Mouse (Mus musculus): ENCODE data around the gene Serpinf1.
"Not testable (repeated sequence)": the region's sequence is repeated elsewhere in the genome, so short reads cannot be mapped to it uniquely, and the experiment has no call there.

Serpinf1 gene

DNA sequence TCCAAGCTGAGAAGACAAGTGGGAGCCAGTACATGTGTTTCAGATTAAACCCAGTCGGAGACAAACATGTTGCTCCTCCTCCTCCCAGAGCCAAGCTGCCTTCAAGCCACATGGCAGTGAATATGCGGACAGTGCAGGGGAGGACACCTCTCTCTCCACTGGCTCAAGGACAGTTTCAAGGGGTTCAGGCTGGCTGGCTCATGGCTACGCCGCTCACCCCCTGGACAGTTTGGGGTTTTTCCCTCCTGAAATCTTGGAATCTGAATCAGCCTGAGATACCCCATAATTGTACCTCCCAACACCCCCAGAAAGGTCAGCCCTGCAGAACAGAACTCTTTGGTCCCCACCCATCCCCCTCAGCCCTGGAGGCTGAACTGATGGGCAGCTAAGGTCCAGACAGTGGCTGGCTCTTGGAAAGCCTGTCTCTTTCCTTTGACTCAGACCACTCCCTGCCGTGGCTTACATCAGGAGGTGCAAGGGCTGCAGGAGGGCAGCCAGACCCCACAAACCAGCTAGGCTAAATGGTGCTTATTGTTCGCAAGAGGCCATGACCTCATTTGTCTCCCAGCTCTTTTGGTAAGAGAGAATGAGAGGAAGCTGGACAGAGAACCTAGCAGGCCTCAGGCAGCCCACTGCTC, 1.0 kb downstream of the Serpinf1 start:
- no peak for ATAC-seq (ENCODE audit: low TSS enrichment)

DNA sequence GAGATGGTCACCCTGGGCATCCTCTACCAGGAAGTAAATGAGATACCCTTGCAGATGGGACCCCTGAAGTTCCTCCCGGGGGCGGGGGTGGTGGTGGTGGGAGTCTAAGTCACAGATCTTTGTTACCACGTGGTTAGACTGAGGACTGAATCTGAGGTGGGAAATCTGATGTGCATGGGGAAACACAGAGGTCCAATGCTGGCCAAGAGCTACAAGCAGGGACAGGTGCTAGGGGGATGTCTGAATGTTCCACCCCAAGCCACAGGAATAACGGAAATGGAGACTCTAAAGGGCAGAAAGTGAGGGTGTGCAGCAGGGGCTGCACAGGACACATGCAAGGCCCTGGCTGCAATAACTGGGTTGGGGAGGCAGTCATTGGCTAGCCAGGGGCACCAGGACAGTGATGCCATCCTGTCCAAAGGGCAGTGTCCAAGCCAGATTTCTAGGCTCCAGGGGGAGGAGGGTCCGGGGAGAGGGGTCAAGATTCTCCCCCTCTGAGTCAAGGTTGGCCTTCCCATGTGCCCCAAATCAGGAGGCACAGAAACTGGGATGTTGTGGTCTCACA, 1.6 kb downstream of the Serpinf1 start:
- ATAC-seq (ENCODE audit: low TSS enrichment), result no peak

DNA sequence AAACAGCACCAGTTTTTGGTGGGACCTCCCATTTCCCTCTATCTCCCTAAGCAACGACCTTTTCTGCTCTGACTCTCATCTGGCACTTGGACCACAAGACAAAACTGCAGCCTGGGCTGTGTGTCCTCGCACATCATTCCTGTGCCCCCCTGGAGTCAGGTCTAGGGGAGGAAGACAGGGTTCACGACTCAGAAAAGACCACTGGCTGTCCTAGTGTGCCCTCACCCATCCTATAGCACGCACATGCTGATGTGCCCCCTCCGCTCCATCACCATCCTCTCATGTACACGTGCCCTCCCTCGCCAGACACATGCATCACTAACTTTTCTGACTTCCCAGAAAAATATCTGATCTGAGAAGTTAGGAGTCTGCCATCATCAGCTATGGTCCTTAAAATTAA, 2.5 kb downstream of the Serpinf1 start:
- ATAC-seq (ENCODE audit: low TSS enrichment), result no peak

DNA sequence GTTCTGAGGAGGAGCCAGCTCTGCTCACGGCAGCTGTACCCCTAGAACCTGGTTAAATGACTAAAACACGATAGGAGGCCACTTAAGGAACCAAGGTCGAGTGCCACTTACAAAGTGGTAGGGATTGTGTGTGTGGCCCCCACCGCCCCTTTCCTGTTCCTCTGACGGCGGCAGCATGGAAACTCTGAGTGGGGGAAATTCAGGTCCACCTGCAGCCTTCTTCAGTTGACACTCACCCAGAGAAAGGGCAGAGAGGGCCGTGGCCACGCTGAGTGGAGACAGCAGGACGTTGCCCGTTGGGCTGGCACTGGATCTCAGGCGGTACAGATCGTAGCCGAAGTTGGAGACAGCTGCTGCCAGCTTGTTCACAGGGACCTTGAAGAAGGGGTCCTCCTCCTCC, 6.5 kb downstream of the Serpinf1 start:
- no peak for ATAC-seq (ENCODE audit: low TSS enrichment)

DNA sequence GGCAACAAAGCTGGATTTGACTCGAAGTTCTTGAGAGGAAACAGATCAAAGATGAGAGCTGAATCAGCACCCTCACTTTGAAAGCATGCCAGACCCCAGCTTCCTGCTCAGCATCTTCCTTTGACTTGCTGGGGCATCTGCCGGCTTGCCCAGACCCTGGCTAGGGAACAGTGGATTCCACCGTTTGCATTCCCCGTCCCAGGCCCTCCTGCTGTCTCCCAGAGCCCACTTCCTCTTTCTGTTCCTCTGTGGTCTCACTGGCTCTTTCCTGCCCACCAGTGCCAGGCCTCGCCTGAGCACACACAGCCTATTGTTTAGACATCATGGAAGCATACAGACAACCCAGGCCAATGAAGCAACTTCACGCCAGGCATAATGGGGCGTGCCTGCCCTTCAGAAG, 7.4 kb downstream of the Serpinf1 start:
- no peak for ATAC-seq (ENCODE audit: low TSS enrichment)

DNA sequence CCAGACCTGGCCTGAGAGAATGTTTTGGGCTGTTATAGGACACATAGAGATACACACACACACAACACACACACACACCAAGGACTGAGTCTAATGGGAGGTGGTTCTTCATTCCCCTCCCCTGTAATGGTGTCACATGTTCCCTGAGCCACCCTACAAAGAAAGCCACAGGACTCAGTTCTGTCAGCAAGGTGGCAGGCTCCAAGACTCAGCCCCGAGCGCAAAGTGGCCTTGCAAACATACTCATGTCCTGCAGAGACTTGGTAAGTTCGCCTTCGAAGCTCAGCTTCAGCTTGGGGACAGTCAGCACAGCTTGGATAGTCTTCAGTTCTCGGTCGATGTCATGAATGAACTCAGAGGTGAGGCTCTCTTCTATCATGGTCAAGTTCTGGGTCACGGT, 11.9 kb downstream of the Serpinf1 start:
- no peak for ATAC-seq (ENCODE audit: low TSS enrichment)

DNA sequence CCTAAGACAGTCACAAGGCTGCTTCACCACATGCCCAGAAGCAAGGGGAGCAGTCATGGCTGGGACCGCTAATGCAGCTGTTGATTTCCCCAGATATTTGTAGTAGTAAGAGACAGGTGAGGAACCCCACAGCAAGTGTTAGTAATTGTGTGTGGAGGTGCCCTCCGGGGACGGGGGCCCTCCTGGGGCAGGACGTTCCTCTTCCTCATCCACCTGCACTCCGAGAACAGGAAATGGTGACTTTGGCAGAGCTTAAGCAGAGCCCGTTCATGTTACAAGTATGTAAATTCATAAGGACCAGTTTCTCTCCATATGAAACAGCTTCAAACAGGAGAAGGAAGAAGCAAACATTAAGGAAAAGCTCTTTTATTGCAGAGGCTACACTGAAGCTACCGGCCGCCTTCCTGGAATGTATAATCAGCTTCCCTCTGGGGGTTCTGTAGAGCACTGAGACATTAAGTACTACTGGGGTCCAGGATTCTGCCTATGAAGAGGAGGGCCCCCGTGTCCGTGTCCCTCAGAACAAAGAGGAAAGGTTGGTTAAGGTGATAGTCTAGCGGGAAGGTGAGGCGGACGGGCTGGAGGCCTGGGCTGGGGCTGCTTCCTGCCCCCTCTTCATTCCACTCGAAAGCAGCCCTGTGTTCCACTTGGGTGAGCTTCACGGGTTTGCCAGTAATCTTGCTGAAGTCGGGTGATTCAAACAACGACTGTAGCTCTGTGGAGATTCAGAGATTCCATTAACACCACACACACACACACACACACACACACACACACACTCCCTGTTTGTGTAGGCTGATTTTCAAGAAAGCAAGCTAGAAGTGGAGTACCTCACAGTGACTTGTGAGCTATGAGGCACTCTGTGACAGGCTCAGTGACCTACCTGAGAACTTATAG, 12.6 kb downstream of the Serpinf1 start:
- ATAC-seq (ENCODE audit: low TSS enrichment), result no peak

DNA sequence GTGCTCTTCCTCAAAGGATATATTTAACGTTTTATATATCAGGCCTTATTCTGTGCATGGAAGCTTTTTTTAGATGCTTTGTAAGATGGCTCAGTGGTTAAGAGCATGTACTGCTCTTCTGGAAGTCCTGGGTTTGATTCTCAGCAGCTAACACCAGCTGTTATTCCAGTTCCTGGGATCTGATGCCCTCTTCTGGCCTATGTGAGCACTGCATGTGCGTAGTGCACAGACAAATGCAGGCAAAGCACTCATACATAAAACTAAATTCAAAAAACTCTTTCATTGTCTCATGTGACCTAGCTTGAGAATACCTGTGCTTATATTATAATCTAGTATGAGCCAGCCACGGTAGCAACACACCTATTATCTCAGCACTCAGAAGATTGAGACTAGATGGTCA, 15.6 kb downstream of the Serpinf1 start:
- no peak for ATAC-seq (ENCODE audit: low TSS enrichment)

GRCm38 (mm10) chr11:75406104-75406503, 16.4 kb downstream of the Serpinf1 start:
- no peak for ATAC-seq (ENCODE audit: low TSS enrichment)

GRCm38 (mm10) chr11:75404801-75405200, 17.7 kb downstream of the Serpinf1 start:
- no peak for ATAC-seq (ENCODE audit: low TSS enrichment)

DNA sequence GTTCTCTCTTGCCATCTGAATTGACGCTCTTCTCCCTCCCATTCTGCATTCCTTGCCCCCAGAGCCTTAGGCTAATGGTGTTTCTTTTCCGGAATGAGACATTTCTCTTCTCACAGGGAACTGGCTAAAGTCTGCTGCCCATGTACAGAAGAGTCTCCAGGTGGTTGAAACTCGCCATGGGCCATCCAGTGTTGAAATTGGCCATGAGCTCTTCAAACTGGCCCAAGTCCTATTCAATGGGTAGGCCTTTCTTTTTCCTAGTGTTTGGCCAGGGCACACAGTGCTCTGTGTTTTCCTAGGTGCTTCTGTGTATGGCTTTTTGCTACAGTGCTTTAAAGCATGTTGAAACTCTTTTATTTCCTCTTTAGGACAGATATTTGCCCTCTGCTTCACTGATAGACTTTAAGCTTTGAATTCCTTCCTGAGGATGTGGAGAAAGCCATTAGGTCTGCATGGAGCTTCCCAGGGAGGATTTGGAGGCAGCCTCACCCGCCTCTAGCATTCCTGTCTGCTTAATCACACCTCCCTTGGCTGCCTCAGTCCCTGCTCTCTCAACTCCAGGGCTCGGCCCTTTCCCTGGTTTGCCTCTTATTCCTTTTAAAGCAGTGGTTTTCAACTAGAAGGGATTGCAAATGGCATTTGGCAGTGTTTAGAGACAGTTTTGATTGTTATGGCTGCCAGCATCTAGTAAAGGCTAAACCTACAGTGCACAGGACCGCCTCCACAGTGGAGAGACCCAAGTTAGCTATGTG, 19.0 kb downstream of the Serpinf1 start:
- ATAC-seq (ENCODE audit: low TSS enrichment), result no peak

DNA sequence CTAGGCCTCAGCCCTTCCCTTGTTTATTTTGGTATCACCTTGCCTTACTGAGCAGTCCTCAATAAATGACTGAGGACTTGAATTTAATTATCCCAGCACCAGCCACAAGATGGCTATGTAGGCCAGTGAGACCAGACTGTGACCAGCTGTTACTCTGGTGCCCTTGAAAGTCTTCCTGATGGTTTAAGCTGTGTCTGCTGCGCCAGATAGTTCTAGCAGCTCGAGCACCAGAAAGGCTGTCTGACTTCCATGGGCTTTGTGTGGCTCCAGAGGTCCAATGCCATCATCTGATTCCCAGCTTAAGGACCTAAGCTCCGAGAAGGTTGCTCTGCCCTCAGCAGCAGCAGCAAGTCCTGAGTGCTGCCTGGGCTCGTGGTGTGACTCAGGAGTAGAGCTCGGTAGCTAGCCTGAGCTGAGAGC, 20.2 kb downstream of the Serpinf1 start:
- peak; percentile 64 for ATAC-seq (ENCODE audit: low TSS enrichment)

DNA sequence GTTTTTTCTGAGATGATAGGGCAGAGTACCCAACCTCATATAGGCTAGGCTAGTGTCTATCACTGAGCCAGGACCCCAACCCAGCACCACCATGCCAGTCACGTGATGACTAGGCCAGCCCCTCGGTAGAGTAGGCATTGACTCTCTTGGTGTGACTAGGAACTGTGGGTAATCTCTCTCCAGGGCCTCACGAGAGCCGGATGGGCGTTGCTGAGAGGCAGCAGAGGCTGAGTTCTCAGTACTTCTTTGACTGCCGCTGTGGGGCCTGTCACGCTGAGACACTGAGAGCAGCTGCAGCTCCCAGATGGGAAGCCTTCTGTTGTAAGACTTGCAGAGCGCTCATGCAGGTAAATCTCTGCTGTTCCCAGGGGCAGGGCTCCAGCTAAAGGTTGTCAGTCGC, 22.4 kb downstream of the Serpinf1 start:
- peak; percentile 27; the same call in 1 of the 2 replicates for ATAC-seq (ENCODE audit: low TSS enrichment)

DNA sequence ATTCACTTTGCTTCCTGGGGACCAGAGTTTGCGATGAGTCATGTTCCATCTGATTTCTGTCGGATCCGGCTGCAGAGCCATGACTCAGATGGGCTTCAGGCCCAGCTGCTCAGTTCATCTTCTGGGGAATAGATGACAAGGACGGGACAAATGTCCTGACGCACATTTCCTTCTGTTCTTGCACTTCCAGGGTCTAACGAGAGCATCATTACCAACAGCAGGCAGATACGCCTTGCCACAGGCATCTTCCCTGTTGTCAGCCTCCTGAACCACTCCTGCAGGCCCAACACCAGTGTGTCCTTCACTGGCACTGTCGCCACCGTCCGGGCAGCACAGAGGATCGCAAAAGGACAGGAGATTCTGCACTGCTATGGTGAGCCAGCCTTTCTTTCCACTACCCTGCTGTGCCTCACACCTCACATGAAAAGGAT, 23.1 kb downstream of the Serpinf1 start:
- peak; percentile 84 for ATAC-seq (ENCODE audit: low TSS enrichment)

DNA sequence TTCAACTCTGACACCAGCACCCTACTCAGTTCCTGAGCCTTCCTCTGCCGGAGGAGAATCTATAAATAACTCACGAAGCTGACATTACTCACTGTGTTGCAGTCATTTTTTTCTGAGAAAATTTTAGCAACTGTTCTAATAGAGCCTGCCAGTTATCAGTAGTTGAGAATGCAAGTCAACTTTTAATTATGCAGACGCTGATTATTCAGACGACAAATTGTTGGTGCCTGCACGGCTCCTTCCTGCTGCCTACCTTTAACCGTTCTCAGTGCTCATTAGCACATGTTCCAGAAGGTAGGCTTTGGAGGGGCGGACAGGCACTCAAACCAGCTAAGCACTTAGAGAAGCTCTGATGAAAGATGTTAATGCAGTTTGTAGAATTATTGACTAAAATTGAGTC, 25.0 kb downstream of the Serpinf1 start:
- no peak for ATAC-seq (ENCODE audit: low TSS enrichment)

- ATAC-seq (ENCODE audit: low TSS enrichment), result no peak
Observed at GRCm38 (mm10) chr11:75395611-75396010, 26.9 kb downstream of the Serpinf1 start.

DNA sequence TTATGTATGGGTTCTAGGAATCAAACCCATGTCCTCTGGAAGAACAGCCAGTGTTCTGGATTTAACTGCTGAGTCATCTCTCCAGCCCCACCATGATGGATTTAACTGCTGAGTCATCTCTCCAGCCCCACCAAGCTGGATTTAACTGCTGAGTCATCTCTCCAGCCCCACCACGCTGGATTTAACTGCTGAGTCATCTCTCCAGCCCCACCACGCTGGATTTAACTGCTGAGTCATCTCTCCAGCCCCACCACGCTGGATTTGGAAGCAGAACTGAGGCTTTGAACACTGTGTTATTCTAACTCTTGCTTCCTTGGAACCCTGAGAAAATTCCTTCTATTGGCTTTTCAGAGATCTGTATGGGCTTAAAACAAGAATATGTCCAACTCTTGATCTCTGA, 39.0 kb downstream of the Serpinf1 start:
- not testable (repeated sequence) for ATAC-seq (ENCODE audit: low TSS enrichment)

DNA sequence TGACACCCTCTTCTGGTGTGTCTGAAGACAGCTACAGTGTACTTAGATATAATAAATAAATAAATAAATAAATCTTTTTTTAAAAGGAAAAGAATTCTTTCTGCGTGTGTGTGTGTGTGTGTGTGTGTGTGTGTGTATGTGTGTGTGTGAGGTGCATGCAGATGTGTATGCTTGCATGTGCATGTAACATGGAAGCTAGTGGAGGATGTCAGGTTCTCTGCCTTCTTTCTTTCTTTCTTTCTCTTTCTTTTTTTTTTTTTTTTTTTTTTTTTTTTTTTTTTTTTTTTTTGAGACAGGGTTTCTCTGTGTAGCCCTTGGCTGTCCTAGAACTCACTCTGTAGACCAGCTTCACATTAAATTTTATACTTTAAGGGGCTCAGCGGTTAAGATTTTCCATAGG, 43.7 kb downstream of the Serpinf1 start:
- ATAC-seq (ENCODE audit: low TSS enrichment), result not testable (repeated sequence)

DNA sequence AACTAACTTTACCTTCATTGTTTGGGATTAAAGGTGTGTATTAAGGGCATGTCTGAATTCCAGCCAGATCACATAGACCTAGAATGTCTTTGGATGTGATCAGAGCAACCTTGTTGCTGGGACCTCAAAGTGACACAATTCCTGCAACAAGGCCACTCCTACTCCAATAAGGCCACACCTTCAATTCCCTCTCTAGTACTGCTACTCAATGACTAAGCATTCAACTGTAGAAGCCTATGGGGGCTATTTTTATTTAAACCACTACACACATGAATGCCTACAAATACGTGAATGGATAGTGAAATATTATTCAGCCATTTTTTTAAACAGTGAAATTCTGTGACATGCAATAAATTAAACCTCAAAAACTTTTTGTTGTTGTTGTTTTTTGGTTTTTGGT, 45.4 kb downstream of the Serpinf1 start:
- ATAC-seq (ENCODE audit: low TSS enrichment), result no peak

All from frontal cortex, adult (tissue).